8 mouse cellular contexts compared by ENCODE assay signal in genomic region chr13:95374701-95375553, GRCm38 (mm10). TPM values are rescaled to one million over a fixed set of nuclear protein-coding genes. Genes with fewer than 3 reads are reported as not detected.
DNase-seq lines count a peak whose midpoint lies in the region; ATAC-seq and TF ChIP-seq lines count a peak whose summit lies in the region.

Gene Aggf1 (minus strand): TSS chr13:95375352.

- H3K9me3 ChIP-seq in embryonic facial prominence, embryonic 14.5 days (ENCODE audit: control insufficient read depth, low read length), result no peaks in the 10 kb centered on the region
- no peaks in the 10 kb centered on the region for H3K9me3 ChIP-seq in limb, embryonic 13.5 days
- H3K9me3 ChIP-seq in midbrain, embryonic 16.5 days (replicated peaks; ENCODE audit: control insufficient read depth, low read length, poor library complexity, severe bottlenecking), result no peaks in the 10 kb centered on the region

- no peaks in the 10 kb centered on the region for H3K27me3 ChIP-seq in embryonic facial prominence, embryonic 14.5 days (replicated peaks; ENCODE audit: control insufficient read depth, insufficient read depth, low read length)
- no peaks in the 10 kb centered on the region for H3K27me3 ChIP-seq in heart, adult 2 months (ENCODE audit: control insufficient read depth, insufficient read depth, low read length)
- no peaks in the 10 kb centered on the region for H3K27me3 ChIP-seq in limb, embryonic 13.5 days
- H3K27me3 ChIP-seq in midbrain, embryonic 16.5 days (ENCODE audit: control insufficient read depth, insufficient read depth, low read depth, low read length), result no peaks in the 10 kb centered on the region

- peak; percentile 93 for DNase-seq in 3T3-L1 (ENCODE audit: low read depth, low spot score)
- peak; percentile 78 to 80 for DNase-seq in adrenal gland, postnatal 4 days (ENCODE audit: low spot score in 2 of 2)
- DNase-seq in embryonic facial prominence, embryonic 14.5 days (ENCODE audit: low spot score), result peak; percentile 97
- DNase-seq in heart, adult 2 months, result peak; percentile 93 to 94
- DNase-seq in kidney, adult 8-10 months, result peak; percentile 92 to 94
- DNase-seq in spleen, postnatal 10 days (ENCODE audit: low spot score in 2 of 2), result peak; percentile 87 to 93

- under 1% methylated on average over 54 of the region's 86 CpGs for WGBS in embryonic facial prominence, embryonic 14.5 days
- under 1% methylated on average over 85 of the region's 86 CpGs for WGBS in heart, adult 2 months
- WGBS in limb, embryonic 13.5 days, result under 1% methylated on average over 86 of the region's 86 CpGs
- under 1% methylated on average over 86 of the region's 86 CpGs for WGBS in midbrain, embryonic 16.5 days

- TF ChIP-seq POLR2A in heart, adult 2 months (IDR thresholded peaks at IDR 0.05; ENCODE audit: insufficient read depth, low read depth, low read length), result peak; percentile 88

- H3K9ac ChIP-seq in embryonic facial prominence, embryonic 14.5 days (ENCODE audit: low read depth, low read length), result peak within 1 kb of the TSS; percentile 91
- H3K9ac ChIP-seq in heart, adult 2 months (ENCODE audit: low read depth, low read length), result peak within 1 kb of the TSS; percentile 90
- peak within 1 kb of the TSS; percentile 97 for H3K9ac ChIP-seq in limb, embryonic 13.5 days
- peak within 1 kb of the TSS; percentile 94 for H3K9ac ChIP-seq in midbrain, embryonic 16.5 days (ENCODE audit: low read depth, low read length)

- peaks cover 11% of the 10 kb centered on the region for H3K4me1 ChIP-seq in embryonic facial prominence, embryonic 14.5 days (ENCODE audit: control insufficient read depth, insufficient read depth, low read length)
- peaks cover 7% of the 10 kb centered on the region for H3K4me1 ChIP-seq in heart, adult 2 months (ENCODE audit: control insufficient read depth, insufficient read depth, low read length)
- H3K4me1 ChIP-seq in limb, embryonic 13.5 days, result peaks cover 12% of the 10 kb centered on the region
- H3K4me1 ChIP-seq in midbrain, embryonic 16.5 days (ENCODE audit: control insufficient read depth, insufficient read depth, low read length), result peaks cover 12% of the 10 kb centered on the region

- peaks cover 7% of the 10 kb centered on the region; the same call in 1 of the 2 replicates for H3K79me2 ChIP-seq in heart, adult 2 months (replicated peaks; ENCODE audit: control insufficient read depth, insufficient read depth, low read length)

- H3K4me2 ChIP-seq in embryonic facial prominence, embryonic 14.5 days (ENCODE audit: low read depth, low read length), result peak within 1 kb of the TSS; percentile 86
- H3K4me2 ChIP-seq in limb, embryonic 13.5 days (replicated peaks), result peak within 1 kb of the TSS; percentile 83
- peak within 1 kb of the TSS; percentile 83 for H3K4me2 ChIP-seq in midbrain, embryonic 16.5 days (ENCODE audit: low read length)

- TF ChIP-seq CTCF in heart, adult 2 months (IDR thresholded peaks at IDR 0.05), result no peak

- H3K4me3 ChIP-seq in embryonic facial prominence, embryonic 14.5 days (ENCODE audit: low read depth, low read length), result peak within 1 kb of the TSS; percentile 97
- H3K4me3 ChIP-seq in heart, adult 2 months, result peak within 1 kb of the TSS; percentile 92
- H3K4me3 ChIP-seq in limb, embryonic 13.5 days, result peak within 1 kb of the TSS; percentile 100
- H3K4me3 ChIP-seq in midbrain, embryonic 16.5 days (ENCODE audit: low read depth, low read length), result peak within 1 kb of the TSS; percentile 79

- peak within 1 kb of the TSS; percentile 79 for H3K27ac ChIP-seq in embryonic facial prominence, embryonic 14.5 days (replicated peaks; ENCODE audit: low read depth, low read length)
- peak within 1 kb of the TSS; percentile 85 for H3K27ac ChIP-seq in heart, adult 2 months
- peak within 1 kb of the TSS; percentile 80; the same call in 1 of the 2 replicates for H3K27ac ChIP-seq in limb, embryonic 13.5 days
- H3K27ac ChIP-seq in midbrain, embryonic 16.5 days (ENCODE audit: low read length), result peak within 1 kb of the TSS; percentile 81

- peaks cover 12% of the 10 kb centered on the region for H3K36me3 ChIP-seq in embryonic facial prominence, embryonic 14.5 days (ENCODE audit: control insufficient read depth, insufficient read depth, low read length)
- peaks cover 5% of the 10 kb centered on the region for H3K36me3 ChIP-seq in heart, adult 2 months (ENCODE audit: control insufficient read depth, insufficient read depth, low read length)
- H3K36me3 ChIP-seq in limb, embryonic 13.5 days, result peaks cover 12% of the 10 kb centered on the region
- H3K36me3 ChIP-seq in midbrain, embryonic 16.5 days (ENCODE audit: control insufficient read depth, insufficient read depth, low read length), result peaks cover 9% of the 10 kb centered on the region

- intact Hi-C loops in heart, adult 2 months (cut with DNase I), result loop anchor here (10.0 kb wide), 1 partner anchor 290 kb away; no protein-coding TSS in a partner anchor

- TF ChIP-seq EP300 in heart, adult 2 months (IDR thresholded peaks at IDR 0.05; ENCODE audit: insufficient read depth, low read depth, low read length), result peak; percentile 88

- peak; percentile 99 for ATAC-seq in embryonic facial prominence, embryonic 14.5 days (ENCODE audit: low read depth)
- peak; percentile 98 for ATAC-seq in limb, embryonic 13.5 days (ENCODE audit: low FRiP score, low read depth)
- peak; percentile 99 for ATAC-seq in midbrain, embryonic 16.5 days

RNA-seq across cellular contexts. Expression of gene Aggf1, which starts in this region (rescaled TPM):
- 10 to 100 TPM; 36.2 to 38.4 TPM for total RNA-seq in adrenal gland, postnatal 4 days (2021)
- 30.2 and 33.4 TPM in 2 replicates for polyA plus RNA-seq in embryonic facial prominence, embryonic 14.5 days (2014; fragmentation: Nextera tagmentation; extraction: Ambion mirVana)
- total RNA-seq in heart, adult 2 months (2021), result 10 to 100 TPM; 21.8 to 24.1 TPM
- 9.3 and 13.9 TPM in 2 replicates for polyA plus RNA-seq in heart, adult 2 months (2012; rRNA removed)
- polyA plus RNA-seq in limb, embryonic 13.5 days (2015; fragmentation: Nextera tagmentation; extraction: Ambion mirVana), result 31.7 and 32.4 TPM in 2 replicates
- polyA plus RNA-seq in midbrain, embryonic 16.5 days (2015; fragmentation: Nextera tagmentation; extraction: Ambion mirVana), result 35.0 and 37.7 TPM in 2 replicates

Comparison
In these comparisons a context has a peak if more than half of its experiments do, and no peak if none do; other contexts are left out.
1. Peak in every context shown above with its lines: DNase-seq, ATAC-seq, H3K4me3 ChIP-seq and H3K27ac ChIP-seq.